Mouse (Mus musculus): ENCODE data around the gene Atf5. TPM values are rescaled to one million over a fixed set of nuclear protein-coding genes. Genes with fewer than 3 reads are reported as not detected.

Gene Atf5
- polyA plus RNA-seq, 1 experiment from 2014 or later, result 5.4 TPM

DNA sequence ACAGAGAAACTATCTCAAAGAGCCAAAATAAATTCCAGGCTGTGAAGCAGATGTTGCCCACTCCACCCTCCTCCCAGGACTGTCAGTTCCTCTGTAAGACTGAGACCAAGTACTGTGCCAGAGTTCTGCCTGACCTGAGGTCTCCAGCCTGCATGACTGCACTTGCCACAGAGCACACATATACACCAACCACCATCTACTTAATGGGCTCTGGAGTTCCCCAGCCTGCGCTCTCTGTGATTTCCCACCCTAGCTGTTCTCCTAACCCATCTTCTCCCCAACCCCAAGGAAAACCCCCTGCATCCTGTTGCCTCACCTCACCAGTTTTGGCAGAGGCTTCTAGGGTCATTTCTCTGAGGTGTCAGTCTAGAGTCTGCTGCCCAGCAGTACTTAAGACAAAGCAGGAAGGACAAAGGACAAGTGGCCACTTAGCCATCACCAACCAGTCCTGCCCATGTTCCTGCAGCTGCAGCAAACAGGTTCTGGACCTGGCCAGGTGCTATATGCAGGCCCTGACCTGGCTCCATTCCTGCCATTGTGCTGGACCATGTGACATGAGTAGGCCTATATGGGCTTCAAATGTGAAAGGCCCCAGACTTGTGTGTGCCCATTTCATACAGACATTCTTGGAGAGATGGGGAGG, 19.0 kb upstream of the Atf5 start:
- Histone ChIP-seq H3K9ac (replicated peaks) (no peak overlapping the region), H3K4me3 (replicated peaks) (no peak overlapping the region), H3K9me3 (no peaks in the 10 kb centered on the region), H3K27me3 (peaks cover 25% of the 10 kb centered on the region), H3K36me3 (peaks cover 21% of the 10 kb centered on the region), H3K4me1 (replicated peaks) (peaks cover 18% of the 10 kb centered on the region), H3K4me2 (replicated peaks) (no peak overlapping the region), H3K27ac (no peak overlapping the region)
- ATAC-seq, result no peak
- 100% methylated on average over 1 of the region's 1 CpGs for WGBS

- H3K36me3 ChIP-seq, result peaks cover 43% of the 10 kb centered on the region
- no peak overlapping the region for H3K9ac ChIP-seq (replicated peaks)
- H3K4me2 ChIP-seq (replicated peaks), result no peak overlapping the region
- no peaks in the 10 kb centered on the region for H3K27me3 ChIP-seq
- no peak overlapping the region for H3K27ac ChIP-seq
- no peaks in the 10 kb centered on the region for H3K4me1 ChIP-seq (replicated peaks)
- WGBS, result 81% methylated on average over 4 of the region's 4 CpGs
- no peak for ATAC-seq
- H3K9me3 ChIP-seq, result no peaks in the 10 kb centered on the region
- H3K4me3 ChIP-seq (replicated peaks), result no peak overlapping the region
These were observed 16.3 kb upstream of the Atf5 start for GRCm38 (mm10) chr7:44832763-44833162.

DNA sequence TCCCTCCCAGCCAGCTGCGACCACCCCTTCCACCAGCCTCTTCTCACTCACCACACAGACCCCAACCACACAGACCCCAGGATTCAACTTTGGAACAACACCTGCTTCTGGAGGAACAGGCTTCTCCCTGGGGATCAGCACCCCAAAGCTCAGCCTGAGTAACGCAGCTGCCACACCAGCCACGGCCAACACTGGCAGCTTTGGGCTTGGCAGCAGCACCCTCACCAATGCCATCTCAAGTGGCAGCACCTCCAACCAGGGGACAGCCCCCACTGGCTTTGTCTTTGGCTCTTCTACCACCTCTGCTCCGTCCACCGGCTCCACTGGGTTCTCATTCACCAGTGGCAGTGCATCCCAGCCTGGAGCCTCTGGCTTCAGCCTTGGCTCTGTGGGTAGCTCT, 12.2 kb upstream of the Atf5 start:
- Histone ChIP-seq H3K4me2 (replicated peaks) (no peak overlapping the region), H3K9me3 (no peaks in the 10 kb centered on the region), H3K27me3 (no peaks in the 10 kb centered on the region), H3K9ac (replicated peaks) (no peak overlapping the region), H3K36me3 (peaks cover 48% of the 10 kb centered on the region), H3K4me3 (replicated peaks) (no peak overlapping the region), H3K27ac (no peak overlapping the region), H3K4me1 (replicated peaks) (peaks cover 10% of the 10 kb centered on the region)
- ATAC-seq, result no peak
- WGBS, result 92% methylated on average over 5 of the region's 5 CpGs

DNA sequence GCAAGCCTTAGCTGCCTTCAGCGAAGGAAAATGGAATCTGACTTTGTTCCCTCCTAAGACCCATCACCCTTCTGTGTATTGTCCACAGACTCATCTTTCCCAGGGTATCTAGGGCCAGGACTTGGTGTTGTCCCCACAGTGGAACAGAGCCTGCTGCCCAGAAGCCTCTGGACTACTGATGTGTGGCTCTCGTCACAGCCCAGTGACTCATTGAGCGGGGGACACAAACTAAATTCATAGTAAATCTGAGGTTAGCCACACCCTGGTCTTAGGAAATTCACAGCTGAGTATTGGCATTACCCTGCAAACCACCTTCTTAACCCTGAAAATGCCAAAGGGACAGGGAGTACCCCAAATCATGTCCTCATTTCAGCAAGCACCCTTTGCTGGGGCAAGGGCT, 10.3 kb upstream of the Atf5 start:
- H3K4me1 ChIP-seq (replicated peaks), result peaks cover 25% of the 10 kb centered on the region
- no peak overlapping the region for H3K4me2 ChIP-seq (replicated peaks)
- no peak for ATAC-seq
- H3K4me3 ChIP-seq (replicated peaks), result no peak overlapping the region
- H3K27ac ChIP-seq, result no peak overlapping the region
- H3K36me3 ChIP-seq, result peaks cover 42% of the 10 kb centered on the region
- 94% methylated on average over 3 of the region's 3 CpGs for WGBS
- no peak overlapping the region for H3K9ac ChIP-seq (replicated peaks)
- H3K27me3 ChIP-seq, result no peaks in the 10 kb centered on the region
- H3K9me3 ChIP-seq, result no peaks in the 10 kb centered on the region

- no peak overlapping the region for H3K27ac ChIP-seq
- 0 out of 2 replicates have a peak overlapping the region, but pooled peaks have one; percentile 21 for H3K9ac ChIP-seq (replicated peaks)
- no peak overlapping the region for H3K4me2 ChIP-seq (replicated peaks)
- no peaks in the 10 kb centered on the region for H3K9me3 ChIP-seq
- H3K4me1 ChIP-seq (replicated peaks), result peaks cover 41% of the 10 kb centered on the region
- H3K4me3 ChIP-seq (replicated peaks), result no peak overlapping the region
- 30% methylated on average over 3 of the region's 3 CpGs for WGBS
- peak; percentile 65 for ATAC-seq
- no peaks in the 10 kb centered on the region for H3K27me3 ChIP-seq
- H3K36me3 ChIP-seq, result peaks cover 23% of the 10 kb centered on the region
These were observed 8.4 kb upstream of the Atf5 start for GRCm38 (mm10) chr7:44824872-44825271.

DNA sequence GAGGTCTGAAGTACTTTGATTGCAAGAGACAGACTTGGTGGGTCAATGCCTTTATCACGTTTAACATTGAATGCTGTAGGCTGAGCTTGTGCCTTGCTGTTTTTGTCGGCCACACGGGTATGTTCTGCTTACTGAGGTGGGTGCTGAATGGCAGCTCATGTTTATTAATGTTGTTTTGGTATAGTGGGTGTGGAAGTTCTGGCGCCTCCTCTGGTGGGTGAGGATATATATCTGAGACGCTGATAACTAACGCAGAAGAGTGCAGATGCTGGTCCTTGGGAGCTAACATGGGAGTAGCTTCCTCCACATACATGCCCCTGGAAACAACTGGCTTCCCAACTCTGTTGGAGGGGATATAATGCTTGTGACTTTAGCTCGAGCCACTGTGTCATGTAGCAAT, 7.0 kb upstream of the Atf5 start:
- ATAC-seq, result no peak
- Histone ChIP-seq H3K4me3 (replicated peaks) (no peak overlapping the region), H3K27me3 (no peaks in the 10 kb centered on the region), H3K9me3 (no peaks in the 10 kb centered on the region), H3K36me3 (peaks cover 9% of the 10 kb centered on the region), H3K4me1 (replicated peaks) (peaks cover 55% of the 10 kb centered on the region), H3K9ac (replicated peaks) (no peak overlapping the region), H3K27ac (no peak overlapping the region), H3K4me2 (replicated peaks) (no peak overlapping the region)
- 39% methylated on average over 7 of the region's 7 CpGs for WGBS

DNA sequence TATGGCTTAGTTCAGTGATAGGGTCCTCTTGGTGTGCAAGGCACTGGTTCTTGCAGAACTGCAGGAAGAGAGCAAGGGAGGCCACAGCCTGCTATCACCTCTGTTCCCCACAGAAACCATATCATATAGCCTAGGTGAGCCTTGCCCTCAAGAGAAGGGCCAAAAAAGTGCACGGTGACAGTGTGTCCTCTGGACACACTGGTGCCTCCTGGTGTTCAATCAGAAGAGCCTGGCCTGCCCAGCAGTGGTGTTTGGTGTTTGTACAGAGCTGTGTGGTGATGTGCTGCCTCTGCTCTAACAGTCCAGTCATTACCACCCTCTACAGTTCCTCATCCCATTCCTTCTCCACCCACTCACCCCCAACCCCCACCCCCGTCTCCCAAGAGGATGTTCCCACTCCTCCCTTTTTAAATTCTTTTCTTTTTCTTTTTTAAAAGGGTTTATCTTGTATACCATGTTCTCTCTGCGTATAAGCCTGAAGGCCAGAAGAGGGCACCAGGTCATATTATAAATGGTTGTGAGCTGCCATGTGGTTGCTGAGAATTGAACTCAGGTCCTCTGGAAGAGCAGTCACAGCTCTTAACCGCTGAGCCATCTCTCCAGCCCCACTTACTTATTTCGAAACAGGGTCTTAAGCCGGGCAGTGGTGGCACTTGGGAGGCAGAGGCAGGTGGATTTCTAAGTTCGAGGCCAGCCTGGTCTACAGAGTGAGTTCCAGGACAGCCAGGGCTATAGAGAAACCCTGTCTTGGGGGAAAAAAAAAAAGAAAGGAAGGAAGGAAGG, 5.4 kb upstream of the Atf5 start:
- ATAC-seq, result no peak
- H3K27me3 ChIP-seq, result no peaks in the 10 kb centered on the region
- H3K36me3 ChIP-seq, result 0 out of 2 replicates have a peak, but pooled peaks cover 5% of the 10 kb centered on the region
- H3K9ac ChIP-seq (replicated peaks), result no peak overlapping the region
- H3K9me3 ChIP-seq, result no peaks in the 10 kb centered on the region
- WGBS, result 86% methylated on average over 7 of the region's 7 CpGs
- no peak overlapping the region for H3K27ac ChIP-seq
- no peak overlapping the region for H3K4me2 ChIP-seq (replicated peaks)
- no peak overlapping the region for H3K4me3 ChIP-seq (replicated peaks)
- H3K4me1 ChIP-seq (replicated peaks), result peaks cover 71% of the 10 kb centered on the region

- 0 out of 2 replicates have a peak overlapping the region, but pooled peaks have one; percentile 2 for H3K9ac ChIP-seq (replicated peaks)
- no peak for ATAC-seq
- H3K27ac ChIP-seq, result no peak overlapping the region
- WGBS, result 83% methylated on average over 3 of the region's 3 CpGs
- no peak overlapping the region for H3K4me2 ChIP-seq (replicated peaks)
- H3K27me3 ChIP-seq, result no peaks in the 10 kb centered on the region
- H3K4me3 ChIP-seq (replicated peaks), result no peak overlapping the region
- no peaks in the 10 kb centered on the region for H3K9me3 ChIP-seq
- H3K4me1 ChIP-seq (replicated peaks), result peaks cover 72% of the 10 kb centered on the region
- 0 out of 2 replicates have a peak, but pooled peaks cover 2% of the 10 kb centered on the region for H3K36me3 ChIP-seq
These were observed 4.1 kb upstream of the Atf5 start for GRCm38 (mm10) chr7:44820525-44820924.

DNA sequence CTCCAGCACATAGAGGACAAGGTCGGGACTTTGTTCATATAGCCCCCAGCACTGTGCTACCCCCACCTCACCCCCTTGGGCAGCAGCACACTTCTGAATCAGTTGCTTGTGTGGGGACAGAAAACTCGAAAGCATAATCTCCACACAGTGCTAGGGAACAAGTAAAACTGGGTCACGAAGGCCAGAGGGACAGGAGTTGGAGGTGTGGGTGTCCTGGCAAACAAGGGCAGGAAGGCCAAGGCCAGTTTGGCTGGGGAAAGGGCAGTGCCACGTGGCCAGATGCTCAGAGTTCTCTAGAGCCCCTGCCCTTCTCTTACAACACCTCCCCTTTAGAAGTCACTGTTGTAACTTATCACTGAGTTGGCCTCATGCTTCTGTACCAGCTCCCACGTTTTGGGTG, 3.4 kb upstream of the Atf5 start:
- H3K4me2 ChIP-seq (replicated peaks), result no peak overlapping the region
- WGBS, result 77% methylated on average over 5 of the region's 5 CpGs
- no peaks in the 10 kb centered on the region for H3K9me3 ChIP-seq
- H3K4me1 ChIP-seq (replicated peaks), result peaks cover 77% of the 10 kb centered on the region
- no peaks in the 10 kb centered on the region for H3K27me3 ChIP-seq
- H3K27ac ChIP-seq, result no peak overlapping the region
- no peak for ATAC-seq
- H3K36me3 ChIP-seq, result no peaks in the 10 kb centered on the region
- no peak overlapping the region for H3K4me3 ChIP-seq (replicated peaks)
- H3K9ac ChIP-seq (replicated peaks), result peak overlapping the region; percentile 92; the same call in 1 of the 2 replicates

GRCm38 (mm10) chr7:44819391-44819790, 2.9 kb upstream of the Atf5 start:
- Histone ChIP-seq H3K36me3 (no peaks in the 10 kb centered on the region), H3K27ac (peak overlapping the region; percentile 53), H3K4me1 (replicated peaks) (peaks cover 76% of the 10 kb centered on the region), H3K27me3 (no peaks in the 10 kb centered on the region), H3K4me2 (replicated peaks) (peak overlapping the region; percentile 83), H3K4me3 (replicated peaks) (peak overlapping the region; percentile 90), H3K9me3 (no peaks in the 10 kb centered on the region), H3K9ac (replicated peaks) (peak overlapping the region; percentile 92)
- no peak for ATAC-seq
- 92% methylated on average over 2 of the region's 2 CpGs for WGBS

DNA sequence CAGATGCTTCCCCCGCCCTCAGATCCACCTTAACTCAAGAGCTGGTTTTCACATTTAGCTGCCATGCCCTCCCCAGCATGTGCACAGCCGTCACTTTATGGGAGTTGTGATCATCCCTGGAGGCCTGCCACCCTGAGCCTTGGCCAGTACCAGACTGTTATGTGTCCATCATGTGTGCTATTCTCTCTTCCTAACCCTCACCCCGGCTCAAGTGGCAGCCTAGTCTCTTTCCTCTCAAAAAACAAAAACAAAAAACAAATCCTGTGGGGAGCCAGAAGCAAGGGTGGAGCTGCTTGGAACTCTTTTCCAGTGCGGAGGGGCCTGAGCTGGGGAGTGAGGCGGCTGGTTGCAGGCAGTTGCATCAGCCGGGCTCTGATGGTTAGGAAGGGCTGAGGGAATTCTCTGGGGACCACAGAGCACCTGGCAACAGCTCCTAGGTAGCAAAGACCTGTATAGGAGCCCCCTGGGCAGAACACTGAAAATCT, 2.3 kb upstream of the Atf5 start:
- ATAC-seq, result no peak
- Histone ChIP-seq H3K9ac (replicated peaks) (peak overlapping the region; percentile 92), H3K27me3 (no peaks in the 10 kb centered on the region), H3K9me3 (no peaks in the 10 kb centered on the region), H3K27ac (peak overlapping the region; percentile 53), H3K4me1 (replicated peaks) (peaks cover 70% of the 10 kb centered on the region), H3K4me3 (replicated peaks) (peak overlapping the region; percentile 90), H3K4me2 (replicated peaks) (peak overlapping the region; percentile 83), H3K36me3 (no peaks in the 10 kb centered on the region)
- WGBS, result 50% methylated on average over 6 of the region's 6 CpGs

DNA sequence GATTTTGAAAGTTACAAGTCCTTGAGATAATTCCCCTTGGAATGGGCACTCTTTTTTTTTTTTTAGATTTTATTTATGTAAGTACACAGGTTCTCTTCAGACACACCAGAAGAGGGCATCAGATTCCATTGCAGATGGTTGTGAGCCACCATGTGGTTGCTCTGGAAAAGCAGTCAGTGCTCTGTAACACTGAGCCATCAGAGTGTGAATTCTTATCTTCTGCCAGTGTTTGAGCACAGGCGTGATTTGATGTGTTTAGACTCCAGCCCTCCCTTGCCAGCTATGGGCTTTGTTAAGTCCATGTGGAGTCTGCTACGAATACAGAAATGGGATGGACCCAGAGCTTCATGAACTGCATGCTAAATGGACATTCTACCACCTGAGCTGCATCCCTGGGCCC, 1.7 kb upstream of the Atf5 start:
- H3K27ac ChIP-seq, result no peak overlapping the region

More for the DNA sequence above, 1.7 kb upstream of the Atf5 start:
- 30% methylated on average over 2 of the region's 2 CpGs for WGBS
- H3K4me2 ChIP-seq (replicated peaks), result peak overlapping the region; percentile 83
- no peaks in the 10 kb centered on the region for H3K36me3 ChIP-seq
- H3K9me3 ChIP-seq, result no peaks in the 10 kb centered on the region
- peak overlapping the region; percentile 92 for H3K9ac ChIP-seq (replicated peaks)
- no peaks in the 10 kb centered on the region for H3K27me3 ChIP-seq
- H3K4me1 ChIP-seq (replicated peaks), result peaks cover 64% of the 10 kb centered on the region
- no peak for ATAC-seq
- H3K4me3 ChIP-seq (replicated peaks), result peak overlapping the region; percentile 90
